Mouse (Mus musculus) olfactory bulb, adult 2 months (tissue): ENCODE measurements around the gene Pcgf3.

Experiments
- CTCF ChIP-seq: fragments of 200-500 bp; IDR thresholded peaks from 2 replicates; pipeline ENCODE4 v1.5.1; 2012; ENCODE audit warnings: low read depth, mild to moderate bottlenecking, low read length, moderate library complexity; ENCODE audit not compliant: insufficient read depth
- POLR2A ChIP-seq: fragments of 200-500 bp; IDR thresholded peaks from 2 replicates; pipeline ENCODE4 v1.6.1; 2012; ENCODE audit warnings: mild to moderate bottlenecking, low read depth, low read length, moderate library complexity; ENCODE audit not compliant: insufficient read depth

GRCm38 (mm10) chr5:108518106-108518885 lies 57.3 kb downstream of the Pcgf3 start:
- TF ChIP-seq CTCF (no peak), POLR2A (no peak)
